Mouse (Mus musculus): ENCODE measurements around the gene Tmem121.

Gene Tmem121

DNA sequence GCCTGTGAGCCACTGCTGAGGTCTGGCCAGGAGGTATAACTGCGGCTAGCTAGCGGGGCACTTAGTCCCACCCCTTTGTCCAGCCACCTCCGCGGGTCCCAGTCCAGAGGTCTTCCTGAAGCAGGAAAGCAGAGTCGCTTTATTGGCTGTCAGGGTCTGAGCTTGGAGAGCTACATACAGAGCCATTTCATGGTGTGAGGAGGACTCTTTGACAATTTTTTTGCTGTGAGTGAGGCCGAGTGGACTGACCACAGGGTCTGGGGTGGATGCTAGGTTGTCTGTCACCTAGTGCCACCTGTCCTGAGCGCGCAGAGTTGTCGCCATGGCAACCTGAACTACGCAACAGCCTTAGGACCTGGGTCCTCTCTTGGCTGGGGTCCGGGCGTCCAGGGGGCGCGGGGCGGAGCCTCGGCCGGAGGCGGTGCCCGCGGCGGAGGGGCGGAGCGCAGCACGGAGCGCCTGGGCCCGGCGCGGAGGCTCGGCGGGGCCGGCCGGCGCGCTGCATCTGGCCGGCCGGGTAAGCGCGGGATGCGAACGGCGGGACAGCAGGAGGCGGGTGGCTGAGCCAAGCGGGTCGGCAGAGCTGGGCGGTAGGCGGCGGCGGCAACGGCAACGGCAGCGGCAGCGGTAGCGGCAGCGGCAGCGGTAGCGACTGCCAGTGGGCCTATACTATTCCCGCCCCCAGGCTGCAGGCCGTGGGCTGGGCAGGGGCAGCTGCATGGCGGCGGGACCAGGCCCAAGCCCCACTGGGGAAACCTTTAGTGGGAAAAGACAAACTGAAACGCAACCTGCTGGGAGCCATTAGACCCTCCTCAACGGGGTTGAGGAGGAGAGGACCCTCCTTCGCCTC lies at the start of gene Tmem121:
Gene Tmem121, plus strand, starts transcription at position 489 of the 850 bp plus-strand sequence.
- no peak for DNase-seq (ENCODE audit: extremely low read depth, insufficient read length, low spot score)

DNA sequence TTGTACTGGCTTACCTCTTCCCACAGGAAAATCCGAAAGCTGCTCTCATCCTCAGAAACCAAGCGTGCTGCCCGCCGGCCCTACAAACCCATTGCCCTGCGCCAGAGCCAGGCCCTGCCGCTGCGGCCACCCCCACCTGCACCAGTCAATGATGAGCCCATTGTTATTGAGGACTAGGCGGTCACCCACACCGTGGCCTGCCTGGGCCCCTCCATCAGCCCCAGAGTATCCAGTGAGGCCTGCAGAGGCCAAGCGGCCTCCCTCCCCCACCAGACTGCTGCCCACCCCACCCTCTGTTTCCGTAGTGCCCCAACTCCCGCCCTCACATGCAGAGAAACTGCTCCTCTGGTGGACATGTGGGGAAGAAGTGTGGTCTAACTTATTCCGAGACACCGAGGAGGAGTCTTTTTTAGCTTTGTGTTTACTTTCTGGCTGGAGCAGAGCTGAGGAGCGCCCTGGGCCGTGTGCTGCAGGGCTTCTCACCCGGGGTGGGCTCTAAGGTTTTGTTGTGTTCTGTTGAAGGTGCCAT lies 49.2 kb upstream of the Tmem121 start:
- DNase-seq (ENCODE audit: extremely low read depth, insufficient read length, low spot score): no peak

DNA sequence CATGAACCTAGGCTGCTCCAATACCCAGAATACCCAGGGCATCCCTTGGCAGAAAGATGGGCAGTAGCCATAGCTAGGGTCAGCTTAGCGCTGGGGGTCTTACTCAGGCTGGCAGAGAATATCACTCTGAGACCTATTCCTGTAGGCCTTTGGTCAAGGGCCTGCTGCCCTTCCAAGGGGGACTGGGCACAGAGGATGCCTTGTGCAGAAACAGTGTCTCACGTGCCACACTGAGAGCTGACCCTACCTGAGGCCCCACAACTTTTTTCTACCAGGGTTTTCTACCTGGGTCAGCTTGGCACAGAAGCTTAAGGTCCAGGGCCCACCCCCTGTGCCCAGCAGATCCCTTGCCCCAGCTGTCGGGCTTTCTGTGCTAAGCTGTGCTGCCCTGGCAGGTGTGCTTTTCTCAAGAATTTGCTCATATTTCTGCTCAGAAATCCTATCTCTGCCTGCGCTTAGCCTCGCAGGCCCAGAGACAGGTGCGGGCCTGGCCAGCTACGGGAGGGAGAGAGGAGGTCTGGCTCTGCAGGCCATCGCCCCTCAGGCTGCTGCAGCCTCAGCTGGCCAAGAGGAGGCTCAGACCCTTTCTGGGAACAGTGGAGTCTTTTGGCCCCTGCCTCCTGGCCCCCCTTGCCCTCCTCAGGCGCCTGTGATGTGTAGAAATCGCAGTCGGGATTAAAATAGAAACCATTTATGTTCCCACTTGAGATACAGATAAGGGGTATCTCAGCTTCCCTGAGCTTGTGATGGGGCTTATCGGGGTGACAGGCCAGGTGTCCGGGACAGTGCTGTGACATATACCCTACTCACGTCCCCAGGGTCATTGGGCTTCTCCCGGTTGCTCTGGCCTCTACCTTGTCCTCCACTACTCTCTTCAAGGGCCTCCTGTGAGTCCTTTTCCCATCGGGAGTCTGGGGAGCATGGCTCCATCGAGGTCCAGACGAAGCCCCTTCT lies 48.2 kb upstream of the Tmem121 start:
- DNase-seq (ENCODE audit: extremely low read depth, insufficient read length, low spot score): no peak

DNA sequence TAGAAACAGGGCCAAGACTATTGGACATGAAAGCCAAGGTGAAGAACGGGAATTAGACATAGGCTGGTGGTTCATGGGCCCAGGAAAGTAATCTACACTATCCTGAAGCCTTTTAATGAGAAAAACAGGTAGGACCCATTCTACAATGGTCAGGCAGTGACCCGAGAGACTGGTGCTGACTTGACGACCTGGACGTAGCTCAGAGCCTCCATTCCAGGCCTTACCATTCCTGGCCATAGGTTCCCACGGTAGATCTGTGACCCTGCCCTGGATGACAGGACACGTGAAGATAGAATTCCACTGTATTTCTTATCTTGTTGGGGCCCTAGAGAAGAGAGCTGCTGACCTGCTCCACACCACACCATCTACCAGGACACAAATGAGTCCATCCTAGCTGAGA lies 47.4 kb upstream of the Tmem121 start:
- no peak for DNase-seq (ENCODE audit: extremely low read depth, insufficient read length, low spot score)

DNA sequence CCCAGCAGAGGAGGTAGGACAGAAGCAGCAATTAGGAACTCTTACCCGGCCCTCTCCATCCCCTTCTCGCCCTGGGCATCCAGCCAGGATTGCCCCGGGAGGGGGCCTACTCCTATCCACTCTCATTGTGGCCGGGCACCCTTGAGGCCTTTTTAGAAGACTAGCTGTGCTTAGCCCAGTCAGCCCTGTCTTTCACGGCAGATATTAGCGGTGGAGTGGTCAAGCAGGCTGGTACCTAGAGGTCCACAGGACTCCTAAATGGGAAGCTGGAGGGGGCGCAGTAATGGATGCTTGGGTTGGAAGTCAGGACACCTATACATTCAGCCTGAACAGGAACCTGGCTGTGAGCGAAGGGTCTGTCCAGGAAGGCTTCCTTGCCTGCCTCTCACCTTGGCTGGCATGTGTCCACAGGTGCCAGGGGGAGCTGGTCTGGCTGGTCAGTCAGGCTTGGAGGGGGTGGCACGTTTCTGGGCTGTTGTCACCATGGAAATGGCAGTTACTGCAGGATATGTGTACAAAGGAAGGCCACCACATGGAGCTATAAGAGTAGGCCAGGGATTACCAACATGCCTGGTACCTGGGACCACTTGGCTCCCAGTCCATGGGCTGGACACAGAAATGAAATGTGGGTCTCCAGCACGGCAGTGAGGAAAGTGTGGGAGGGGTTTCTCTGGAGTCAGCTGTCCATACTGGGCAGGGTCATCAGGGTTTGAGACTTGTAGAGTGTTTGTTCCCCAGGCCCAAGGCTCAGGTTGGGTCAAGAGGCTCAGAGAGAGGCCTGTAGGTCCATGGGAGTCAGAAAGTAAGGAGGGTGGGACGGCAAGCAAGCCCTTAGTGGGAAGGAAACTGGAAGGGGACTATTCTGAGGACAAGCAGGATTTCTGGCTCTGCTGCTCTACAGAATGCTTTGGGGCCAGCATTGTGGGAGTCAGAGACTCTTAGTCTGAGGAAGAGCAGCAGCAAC lies 46.5 kb upstream of the Tmem121 start:
- no peak for DNase-seq (ENCODE audit: extremely low read depth, insufficient read length, low spot score)

DNA sequence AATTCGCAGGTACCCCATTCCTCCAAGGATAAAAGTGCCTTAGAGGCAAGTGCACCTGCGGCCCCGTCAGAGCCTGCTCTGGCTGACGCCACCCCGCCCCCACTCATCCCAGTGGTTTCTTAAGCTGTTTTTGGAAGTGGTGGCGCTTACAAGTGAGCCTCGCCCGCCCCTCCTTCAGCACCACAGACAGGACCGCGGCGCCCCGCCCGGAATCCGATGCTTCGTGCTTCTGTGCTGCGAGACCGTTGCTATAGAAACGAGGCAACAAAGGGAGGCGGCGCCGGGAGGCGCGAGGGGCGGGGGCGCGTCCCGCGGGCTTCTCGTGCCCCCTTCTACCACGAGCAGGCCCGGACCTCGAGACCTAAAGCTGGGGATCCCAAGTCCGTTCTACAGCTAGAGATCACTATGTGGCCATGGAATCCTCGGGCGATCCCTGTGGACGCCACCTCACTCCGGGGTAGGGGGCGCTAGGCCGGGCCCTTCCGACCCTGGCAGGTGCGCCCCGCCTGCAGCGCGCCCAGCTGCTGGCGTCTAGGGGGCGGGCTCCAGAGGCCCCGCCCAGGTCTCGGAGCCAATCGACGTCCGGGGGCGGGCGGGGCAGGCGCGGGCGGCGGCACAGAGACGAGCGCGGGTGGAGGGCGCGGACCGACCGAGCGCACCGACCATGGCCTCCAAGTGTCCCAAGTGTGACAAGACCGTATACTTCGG lies 45.7 kb upstream of the Tmem121 start, which contains the start of gene Crip2:
Gene Crip2, plus strand, starts transcription at position 329 of the 708 bp plus-strand sequence.
- peak; percentile 99 for DNase-seq (ENCODE audit: extremely low read depth, insufficient read length, low spot score)

DNA sequence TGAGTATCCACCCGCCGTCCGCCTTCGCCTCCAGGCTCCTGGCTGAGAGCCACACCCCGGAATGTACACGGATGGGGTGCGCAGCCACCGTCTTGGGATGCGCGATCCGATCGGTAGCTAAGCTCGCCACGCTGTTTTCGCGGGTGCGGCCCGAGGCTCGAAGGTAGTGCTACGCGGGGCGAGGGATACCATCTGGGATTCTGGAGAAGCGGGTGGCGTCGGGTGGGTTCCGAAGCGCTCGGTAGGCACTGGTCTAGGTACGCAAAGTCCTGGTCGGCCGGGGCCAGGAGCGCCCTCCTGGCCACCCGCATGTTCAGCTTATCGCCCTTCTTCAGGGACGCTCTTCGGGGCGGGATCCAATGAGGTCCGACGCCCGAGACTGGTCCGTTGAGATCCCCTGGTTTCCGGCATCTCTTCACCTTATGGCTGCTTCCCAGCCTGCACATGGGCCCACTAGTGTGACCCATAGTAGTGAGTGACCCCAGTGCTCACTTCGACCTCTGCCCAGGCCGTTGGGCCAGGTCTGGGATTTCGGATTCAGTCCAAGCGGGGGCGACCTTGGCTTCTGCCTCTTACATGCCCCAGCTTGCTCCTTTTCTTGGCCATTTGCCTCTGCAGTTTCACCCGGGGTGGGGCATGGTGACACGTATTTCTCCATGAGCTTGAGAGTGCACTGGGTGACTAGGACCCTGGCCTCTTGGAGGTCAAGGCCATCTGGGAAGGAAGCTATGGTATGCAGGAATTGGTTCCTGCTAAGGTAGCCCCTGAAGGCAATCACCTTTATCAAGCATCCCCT lies 44.9 kb upstream of the Tmem121 start:
- peak; percentile 83 for DNase-seq (ENCODE audit: extremely low read depth, insufficient read length, low spot score)

DNA sequence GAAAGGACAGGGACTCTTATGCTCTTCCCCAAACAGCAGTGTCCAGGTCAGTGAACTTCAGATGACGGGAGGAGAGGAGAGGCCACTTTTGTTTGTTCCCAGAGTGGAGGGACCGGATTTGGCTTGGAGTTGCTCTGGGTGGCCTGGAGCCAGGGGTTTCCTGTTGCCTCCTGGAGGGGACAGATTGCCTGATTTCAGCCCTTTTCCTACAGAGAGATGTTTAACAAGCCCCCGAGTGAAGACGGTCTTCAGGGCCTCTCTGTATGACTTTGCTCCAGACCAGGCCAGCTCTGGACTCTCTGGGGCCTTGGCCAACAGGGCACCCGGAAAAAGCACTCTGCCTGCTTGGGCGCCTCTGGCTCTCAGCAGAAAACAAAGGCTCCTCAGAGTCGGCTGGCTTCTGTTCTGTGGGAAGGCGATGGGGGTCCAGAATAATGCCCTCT lies 44.2 kb upstream of the Tmem121 start:
- DNase-seq (ENCODE audit: extremely low read depth, insufficient read length, low spot score): peak; percentile 44

DNA sequence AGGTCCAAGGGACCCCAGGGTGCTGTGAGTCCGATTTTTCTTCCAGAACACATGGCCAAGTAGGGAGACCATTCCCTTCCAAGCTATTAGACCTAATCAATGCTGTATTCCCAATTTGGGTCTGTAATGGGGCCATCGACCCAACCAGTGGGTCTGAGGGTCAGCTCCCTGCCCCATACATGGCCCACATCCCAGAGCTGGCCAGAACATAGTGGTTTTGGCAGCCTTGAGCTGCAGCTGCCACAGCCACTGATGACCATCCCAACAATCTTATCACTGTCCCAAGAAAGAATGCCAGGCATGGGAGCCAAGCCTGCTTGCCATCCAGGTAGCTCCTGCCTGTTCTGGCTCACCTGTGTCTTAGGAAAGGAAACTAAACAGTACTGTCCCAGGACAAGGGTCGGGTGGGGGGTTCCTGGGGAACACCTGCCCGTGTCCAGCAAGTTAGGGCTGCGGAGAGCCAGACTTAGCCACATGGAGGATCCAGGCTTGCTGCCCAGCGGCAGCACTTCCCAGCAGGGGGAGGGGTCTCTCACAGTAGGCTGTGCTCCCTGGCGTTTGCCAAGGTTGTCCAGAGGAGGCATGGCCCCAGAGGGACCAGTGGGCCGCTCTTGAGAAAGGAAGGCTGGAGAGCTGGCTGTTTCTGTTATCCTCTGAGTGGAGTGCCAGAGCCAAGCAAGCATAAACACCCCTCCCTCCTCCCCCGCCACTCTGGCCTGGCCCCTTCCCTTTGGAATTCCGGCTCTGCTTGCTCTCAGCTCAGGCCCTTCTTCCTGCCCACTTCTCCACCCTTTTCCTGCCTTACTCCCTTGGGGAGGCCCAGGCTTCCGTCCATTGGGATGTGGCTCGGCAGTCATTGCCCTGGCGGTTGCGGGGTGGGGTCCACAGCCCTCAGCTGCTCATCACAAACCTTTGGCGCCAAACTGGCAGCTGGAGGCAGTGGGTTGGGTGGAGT lies 43.4 kb upstream of the Tmem121 start:
- peak; percentile 84 for DNase-seq (ENCODE audit: extremely low read depth, insufficient read length, low spot score)

DNA sequence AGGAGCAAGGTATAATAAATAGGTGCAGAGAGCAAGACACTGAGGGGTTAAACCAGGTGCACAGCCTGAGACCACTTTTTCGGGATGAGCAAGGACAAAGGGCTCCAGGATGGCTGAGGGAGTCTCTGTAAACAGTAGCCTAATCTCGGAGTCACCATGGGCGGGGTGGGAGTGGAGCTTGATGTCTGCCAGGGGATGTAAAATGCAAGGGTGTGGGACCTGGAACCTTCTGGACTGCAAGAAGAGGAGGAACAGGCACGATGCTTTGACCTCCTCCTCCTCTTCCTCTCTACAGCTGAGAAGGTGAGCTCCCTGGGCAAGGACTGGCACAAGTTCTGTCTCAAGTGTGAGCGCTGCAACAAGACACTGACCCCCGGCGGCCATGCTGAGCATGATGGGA lies 42.6 kb upstream of the Tmem121 start:
- DNase-seq (ENCODE audit: extremely low read depth, insufficient read length, low spot score): no peak

DNA sequence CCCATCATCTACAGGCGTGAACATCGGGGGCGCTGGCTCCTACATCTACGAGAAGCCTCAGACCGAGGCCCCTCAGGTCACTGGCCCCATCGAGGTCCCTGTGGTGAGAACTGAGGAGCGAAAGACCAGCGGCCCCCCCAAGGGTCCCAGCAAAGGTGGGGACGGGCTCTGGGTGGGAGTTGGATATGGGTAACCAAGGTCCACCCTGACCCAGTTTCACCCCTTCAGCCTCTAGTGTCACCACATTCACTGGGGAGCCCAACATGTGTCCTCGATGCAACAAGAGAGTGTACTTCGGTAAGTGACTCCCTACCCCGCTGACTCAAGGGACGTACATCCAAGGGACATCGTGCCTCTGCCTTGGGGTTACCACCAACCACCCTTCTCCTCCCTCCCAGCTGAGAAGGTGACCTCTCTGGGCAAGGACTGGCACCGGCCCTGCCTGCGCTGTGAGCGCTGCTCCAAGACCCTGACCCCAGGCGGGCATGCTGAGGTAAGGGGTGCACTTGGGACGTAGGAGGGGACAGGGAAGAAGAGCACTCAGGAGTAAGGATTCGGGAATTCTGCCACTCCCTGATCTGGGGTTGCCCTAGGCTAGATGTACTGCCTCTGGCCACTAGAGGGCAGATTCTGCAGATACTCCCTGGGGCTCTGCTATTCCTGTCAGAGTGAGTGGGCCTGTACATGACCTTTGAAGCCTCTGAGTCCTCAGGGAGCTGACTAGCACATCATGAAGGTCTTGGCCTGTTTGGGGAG lies 41.6 kb upstream of the Tmem121 start:
- DNase-seq (ENCODE audit: extremely low read depth, insufficient read length, low spot score): peak; percentile 66

DNA sequence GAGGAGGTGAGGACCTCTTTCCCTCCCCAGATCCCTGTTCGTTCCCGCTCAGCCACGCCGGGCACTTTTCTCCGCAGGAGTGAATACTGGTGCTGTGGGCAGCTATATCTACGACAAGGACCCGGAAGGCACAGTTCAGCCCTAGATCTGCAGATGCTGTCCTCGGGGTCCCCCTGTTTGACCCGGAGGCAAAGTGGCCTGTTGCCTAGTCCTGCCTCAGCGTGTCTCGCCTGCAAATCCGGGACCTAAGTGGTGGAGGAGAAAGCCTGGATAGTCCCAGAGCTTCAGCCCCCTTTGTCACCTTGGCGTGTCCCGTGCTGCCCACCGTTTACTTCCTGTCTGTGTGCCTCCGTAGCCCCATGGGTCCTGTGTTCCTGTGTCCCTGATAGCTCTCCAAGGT lies 40.8 kb upstream of the Tmem121 start:
- DNase-seq (ENCODE audit: extremely low read depth, insufficient read length, low spot score): no peak

DNA sequence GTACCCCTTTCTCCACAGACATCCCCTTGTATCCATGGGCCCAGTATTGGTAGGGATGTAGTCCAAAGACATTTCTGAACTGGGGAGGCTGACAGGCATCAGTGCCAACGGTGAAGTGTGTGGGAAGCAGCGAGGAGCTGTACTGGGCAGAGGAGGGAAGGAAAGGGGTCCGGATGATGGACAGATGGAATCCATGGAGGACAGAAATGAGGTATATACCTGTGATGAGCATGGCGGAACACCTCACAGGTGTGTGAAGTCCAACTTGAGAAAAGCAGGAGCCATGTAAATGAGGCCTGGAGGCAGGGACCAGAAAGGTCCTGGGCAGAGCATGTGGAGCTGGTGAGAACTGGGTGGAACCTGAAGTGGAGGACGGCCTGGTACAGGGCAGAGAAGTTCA lies 40.1 kb upstream of the Tmem121 start:
- no peak for DNase-seq (ENCODE audit: extremely low read depth, insufficient read length, low spot score)

DNA sequence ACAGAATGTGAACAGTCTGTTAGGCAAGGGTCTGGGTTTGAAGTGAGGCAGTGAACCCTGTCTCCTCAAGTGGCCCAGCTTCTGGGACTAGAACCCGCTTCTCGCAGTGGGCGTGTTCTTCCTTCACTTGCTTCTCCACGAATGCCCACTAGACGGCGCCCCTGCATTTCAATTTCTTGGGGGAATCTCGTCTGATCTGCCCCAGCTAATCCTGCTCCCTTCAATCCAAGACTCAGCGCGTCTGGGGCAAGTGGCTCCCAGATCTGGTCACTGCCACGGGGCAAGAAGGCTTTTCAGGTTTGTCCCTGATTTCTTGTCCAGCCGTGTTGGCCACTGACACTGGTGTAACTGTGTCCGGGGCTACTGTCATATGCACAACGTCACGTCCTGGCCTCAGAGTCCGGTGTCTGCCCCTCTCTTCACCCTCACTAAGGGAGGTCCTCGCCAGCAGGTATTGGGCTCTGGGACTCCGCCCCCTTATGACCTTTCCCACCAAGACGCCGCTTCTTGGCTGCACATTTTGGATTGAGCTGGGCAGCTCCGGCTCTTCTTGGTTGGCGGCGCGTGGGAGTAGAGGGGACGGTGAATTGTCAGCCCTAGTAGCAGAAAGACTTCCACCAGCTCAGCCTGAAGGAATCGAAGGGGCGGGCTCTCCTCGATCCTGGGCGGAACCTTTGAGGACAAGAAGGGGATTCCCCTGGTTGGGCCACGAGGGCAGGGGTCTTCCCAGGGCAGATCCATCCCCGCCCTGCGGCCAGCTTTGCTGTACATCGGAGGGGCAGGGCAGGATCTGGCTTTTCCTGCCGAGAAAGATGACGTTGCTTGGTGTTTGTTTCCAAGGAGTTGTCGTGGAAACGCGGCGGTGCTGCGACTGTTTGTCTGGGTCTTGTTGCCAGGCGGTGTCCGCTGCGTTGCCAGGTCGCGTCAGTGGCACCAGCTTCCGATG lies 39.3 kb upstream of the Tmem121 start, which contains the start of gene Crip1:
Gene Crip1, plus strand, starts transcription at position 205 of the 946 bp plus-strand sequence.
- no peak for DNase-seq (ENCODE audit: extremely low read depth, insufficient read length, low spot score)

DNA sequence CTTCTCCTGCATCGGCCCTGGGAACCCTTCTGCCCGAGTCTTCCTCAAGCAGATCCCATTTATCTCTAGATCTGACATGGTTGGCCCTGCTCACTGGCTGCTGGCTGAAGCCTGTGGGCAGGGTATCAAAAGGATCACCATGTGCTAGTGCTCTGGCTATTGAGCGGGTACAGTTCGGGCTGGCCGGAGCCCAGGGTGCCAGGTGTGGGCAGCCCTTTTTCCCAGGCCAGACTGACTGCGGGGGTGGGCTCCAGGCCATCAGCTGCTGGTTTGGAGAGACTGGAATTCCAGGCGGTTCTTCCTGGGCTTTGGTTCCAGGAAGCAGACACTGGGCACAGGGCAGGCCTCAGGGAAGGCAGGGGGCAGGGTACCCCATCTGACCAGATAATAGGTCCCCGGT lies 38.2 kb upstream of the Tmem121 start:
- DNase-seq (ENCODE audit: extremely low read depth, insufficient read length, low spot score): peak; percentile 45
